Mouse (Mus musculus) MEL (cell line): ENCODE measurements around the gene Rasip1. TPM values are rescaled to one million over a fixed set of nuclear protein-coding genes. Genes with fewer than 3 reads are reported as not detected.

Experiments
- DNase-seq: peaks from one replicate; pipeline ENCODE4 v3.0.0; 2011; ENCODE audit warnings: low read depth, low spot score
- H3K27ac ChIP-seq: 2 replicates; pipeline ENCODE4 v1.5.1; 2012; ENCODE audit warnings: low read depth, mild to moderate bottlenecking, control low read depth, low read length, moderate library complexity; ENCODE audit not compliant: control insufficient read depth
- H3K27me3 ChIP-seq, 2 experiments: fragments of 150-350 bp in 1 of 2; sonication (generic) in 1 of 2; 2 replicates each; pipeline ENCODE4 v1.6.1; 2012; ENCODE audit warnings: low read length in 2 of 2, mild to moderate bottlenecking in 2 of 2, improper control_type of control experiment in 1 of 2, moderate library complexity in 1 of 2; ENCODE audit not compliant: insufficient read depth in 2 of 2, control insufficient read depth in 1 of 2
- H3K36me3 ChIP-seq, 2 experiments: 2 replicates each; pipeline ENCODE4 v1.6.1; 2012 to 2014; ENCODE audit warnings: low read length in 2 of 2, improper control_type of control experiment in 1 of 2, inconsistent platforms in 1 of 2, mild to moderate bottlenecking in 1 of 2; ENCODE audit not compliant: insufficient read depth in 2 of 2, control insufficient read depth in 1 of 2
- H3K4me1 ChIP-seq, 2 experiments: fragments of 150-350 bp in 1 of 2; sonication (generic) in 1 of 2; 2 replicates each; pipeline ENCODE4 v1.6.1; 2012; ENCODE audit warnings: low read length in 2 of 2, improper control_type of control experiment in 1 of 2, mild to moderate bottlenecking in 1 of 2; ENCODE audit not compliant: insufficient read depth in 2 of 2, control insufficient read depth in 1 of 2
- H3K4me3 ChIP-seq, 2 experiments: fragments of 150-350 bp in 1 of 2; sonication (generic) in 1 of 2; 2 replicates each; pipeline ENCODE4 v1.5.1; 2012; ENCODE audit warnings: low read depth in 2 of 2, low read length in 2 of 2, mild to moderate bottlenecking in 2 of 2, moderate library complexity in 2 of 2, control low read depth in 1 of 2, improper control_type of control experiment in 1 of 2; ENCODE audit not compliant: control insufficient read depth in 1 of 2, insufficient read depth in 1 of 2
- H3K79me2 ChIP-seq: 2 replicates; pipeline ENCODE4 v1.6.1; 2012; ENCODE audit warnings: mild to moderate bottlenecking, low read length, moderate library complexity; ENCODE audit not compliant: control insufficient read depth, poor library complexity, insufficient read depth
- H3K9ac ChIP-seq: 2 replicates; pipeline ENCODE4 v1.6.1; 2012; ENCODE audit warnings: low read depth, mild to moderate bottlenecking, control low read depth, low read length, moderate library complexity; ENCODE audit not compliant: control insufficient read depth, poor library complexity, severe bottlenecking
- H3K9me3 ChIP-seq: fragments of 150-350 bp; sonication (generic); replicated peaks from 2 replicates; pipeline ENCODE4 v1.6.1; 2012; ENCODE audit warnings: mild to moderate bottlenecking, low read length, improper control_type of control experiment, moderate library complexity; ENCODE audit not compliant: insufficient read depth
- BHLHE40 ChIP-seq: IDR thresholded peaks from 2 replicates; pipeline ENCODE4 v1.6.1; 2012; ENCODE audit warnings: low read depth, mild to moderate bottlenecking, inconsistent platforms, low read length, improper control_type of control experiment, borderline replicate concordance
- CHD2 ChIP-seq: IDR thresholded peaks from 2 replicates; pipeline ENCODE4 v1.6.1; 2011; ENCODE audit warnings: low read length, improper control_type of control experiment
- E2F4 ChIP-seq: IDR thresholded peaks from 2 replicates; pipeline ENCODE4 v1.6.1; 2011; ENCODE audit warnings: low read depth, low read length, improper control_type of control experiment, borderline replicate concordance
- ELF1 ChIP-seq: IDR thresholded peaks from 2 replicates; pipeline ENCODE4 v1.6.1; 2014; ENCODE audit warnings: low read depth, mild to moderate bottlenecking, inconsistent platforms, low read length, improper control_type of control experiment, moderate library complexity
- ETS1 ChIP-seq: IDR thresholded peaks from 2 replicates; pipeline ENCODE4 v1.6.1; 2012; ENCODE audit warnings: low read depth, mild to moderate bottlenecking, inconsistent platforms, low read length, improper control_type of control experiment, moderate library complexity
- GABPA ChIP-seq: IDR thresholded peaks from 2 replicates; pipeline ENCODE4 v1.6.1; 2012; ENCODE audit warnings: low read depth, mild to moderate bottlenecking, inconsistent platforms, low read length, improper control_type of control experiment, moderate library complexity
- GATA1 ChIP-seq: IDR thresholded peaks from 2 replicates; pipeline ENCODE4 v1.6.1; 2011; ENCODE audit warnings: low read depth, low read length, improper control_type of control experiment
- HCFC1 ChIP-seq: IDR thresholded peaks from 2 replicates; pipeline ENCODE4 v1.6.1; 2012; ENCODE audit warnings: low read depth, mild to moderate bottlenecking, inconsistent platforms, low read length, improper control_type of control experiment, moderate library complexity
- JUND ChIP-seq: IDR thresholded peaks from 2 replicates; pipeline ENCODE4 v1.6.1; 2011; ENCODE audit warnings: low read depth, mild to moderate bottlenecking, improper control_type of control experiment, low read length
- KAT2A ChIP-seq: conservative IDR thresholded peaks from 2 replicates; pipeline ENCODE4 v1.6.1; 2012; ENCODE audit warnings: low read depth, low read length, improper control_type of control experiment, inconsistent platforms
- MAFK ChIP-seq: IDR thresholded peaks from 2 replicates; pipeline ENCODE4 v1.6.1; 2011; ENCODE audit warnings: low read depth, mild to moderate bottlenecking, low read length, improper control_type of control experiment, borderline replicate concordance
- MAZ ChIP-seq: IDR thresholded peaks from 2 replicates; pipeline ENCODE4 v1.6.1; 2012; ENCODE audit warnings: low read depth, mild to moderate bottlenecking, inconsistent platforms, low read length, improper control_type of control experiment
- MYB ChIP-seq: IDR thresholded peaks from 2 replicates; pipeline ENCODE4 v1.6.1; 2011; ENCODE audit warnings: mild to moderate bottlenecking, low read depth, low read length, improper control_type of control experiment
- POLR2A ChIP-seq, 2 experiments: IDR thresholded peaks; 2 replicates each; pipeline ENCODE4 v1.6.1; 2011 to 2012; ENCODE audit warnings: low read length in 2 of 2, mild to moderate bottlenecking in 2 of 2, control low read depth in 1 of 2, improper control_type of control experiment in 1 of 2, low read depth in 1 of 2, moderate library complexity in 1 of 2; ENCODE audit not compliant: control insufficient read depth in 1 of 2, insufficient read depth in 1 of 2, poor library complexity in 1 of 2
- POLR2AphosphoS5 ChIP-seq: IDR thresholded peaks from 2 replicates; pipeline ENCODE4 v1.6.1; 2012; ENCODE audit warnings: low read depth, borderline replicate concordance, mild to moderate bottlenecking, inconsistent platforms, low read length, moderate library complexity, mixed read lengths
- TAL1 ChIP-seq: IDR thresholded peaks from 2 replicates; pipeline ENCODE4 v1.6.1; 2012; ENCODE audit warnings: mild to moderate bottlenecking, inconsistent platforms, low read length, moderate library complexity, mixed read lengths
- TBP ChIP-seq: IDR thresholded peaks from 2 replicates; pipeline ENCODE4 v1.8.0; 2011; ENCODE audit warnings: low read depth, low read length, improper control_type of control experiment
- USF1 ChIP-seq: IDR thresholded peaks from 2 replicates; pipeline ENCODE4 v1.6.1; 2014; ENCODE audit warnings: low read depth, mild to moderate bottlenecking, inconsistent platforms, low read length, improper control_type of control experiment, moderate library complexity
- USF2 ChIP-seq, 2 experiments: IDR thresholded peaks; 2 replicates each; pipeline ENCODE4 v1.6.1; 2011 to 2012; ENCODE audit warnings: improper control_type of control experiment in 2 of 2, low read length in 2 of 2, borderline replicate concordance in 1 of 2, inconsistent platforms in 1 of 2, low read depth in 1 of 2, mild to moderate bottlenecking in 1 of 2; ENCODE audit not compliant: insufficient read depth in 1 of 2
- polyA plus RNA-seq, 2 experiments: library from polyadenylated mRNA; stranded (reverse) in 1 of 2; unstranded in 1 of 2; fragments of >175 nt in 1 of 2; fragments of >200 nt in 1 of 2; gene quantifications; 2 replicates each; pipeline versions ENCODE4 v1.2.1 to v1.2.4; 2012; ENCODE audit warnings: low replicate concordance in 2 of 2, low read depth in 1 of 2; ENCODE audit not compliant: insufficient read length in 2 of 2, insufficient read depth in 1 of 2, missing spikeins in 1 of 2
- total RNA-seq: library from RNA; depleted of rRNA; stranded (reverse); fragments of 300-350 nt; gene quantifications from 2 replicates; pipeline ENCODE4 v1.2.3, GENCODE M21; 2012

Gene Rasip1
- total and polyA plus RNA-seq, 3 experiments: 0.65 to 1.1 TPM; not detected in 1

DNA sequence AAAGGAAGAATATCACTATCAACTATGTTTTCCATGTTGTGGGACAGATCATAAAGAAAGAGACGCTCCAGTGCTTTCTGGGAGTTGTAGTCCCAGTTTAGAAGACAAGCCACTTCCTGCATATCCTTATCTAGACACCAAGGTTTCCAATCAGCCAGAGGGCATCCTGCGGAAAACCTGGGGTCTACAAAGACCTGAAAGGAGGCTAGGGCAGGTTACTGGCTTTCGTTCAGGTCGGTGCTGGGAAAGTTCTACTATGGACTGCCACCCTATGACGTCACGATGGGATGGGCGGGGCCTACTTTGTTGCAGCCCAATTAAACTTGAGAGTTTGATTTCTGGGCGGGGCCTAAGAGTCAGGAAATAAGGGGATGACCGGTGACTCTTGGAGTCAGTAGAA lies 5.8 kb upstream of the Rasip1 start, which contains the start of gene Izumo1:
Izumo1 (plus strand) TSS at position 369 of the 400 bp plus-strand sequence.
- no peaks in the 10 kb centered on the region; a peak in 1 of 4 replicates for H3K36me3 ChIP-seq
- TF ChIP-seq TBP (peak; percentile 60), CHD2 (no peak), TAL1 (no peak), KAT2A (peak; percentile 72), ELF1 (peak; percentile 91), GATA1 (peak; percentile 64), HCFC1 (peak; percentile 94), POLR2A (IDR thresholded peaks at IDR 0.05; ENCODE audit: control insufficient read depth in 1 of 2, insufficient read depth in 1 of 2, low read depth in 1 of 2, low read length in 2 of 2, poor library complexity in 1 of 2) (peak in 1 of 2 experiments; percentile 26; a peak in 1 of 4 replicates)
- DNase-seq: peak; percentile 73
- no peak within 1 kb of the TSS for H3K9ac ChIP-seq
- H3K27ac ChIP-seq: no peak within 1 kb of the TSS
- H3K4me1 ChIP-seq: peaks cover 3 to 8% of the 10 kb centered on the region in 2 experiments; a peak in 2 of 4 replicates
- no peaks in the 10 kb centered on the region for H3K79me2 ChIP-seq
- H3K9me3 ChIP-seq: no peaks in the 10 kb centered on the region
- peak within 1 kb of the TSS; percentile 46 to 65; a peak in 3 of 4 replicates for H3K4me3 ChIP-seq
- peaks cover 0 to 2% of the 10 kb centered on the region in 2 experiments; a peak in 2 of 4 replicates for H3K27me3 ChIP-seq

GRCm38 (mm10) chr7:45623507-45623906 lies 3.8 kb upstream of the Rasip1 start:
- DNase-seq: peak; percentile 42
- Histone ChIP-seq H3K79me2 (peaks cover 1% of the 10 kb centered on the region; the same call in 1 of the 2 replicates), H3K27ac (no peak overlapping the region), H3K36me3 (no peaks in the 10 kb centered on the region), H3K4me3 (no peak overlapping the region), H3K27me3 (peaks cover 0 to 2% of the 10 kb centered on the region in 2 experiments; a peak in 2 of 4 replicates), H3K9me3 (no peaks in the 10 kb centered on the region), H3K4me1 (peaks cover 0 to 15% of the 10 kb centered on the region in 2 experiments; a peak in 2 of 4 replicates), H3K9ac (no peak overlapping the region)
- TF ChIP-seq MYB (no peak), GABPA (no peak), TAL1 (no peak), USF1 (no peak), BHLHE40 (no peak), MAFK (no peak), USF2 (IDR thresholded peaks at IDR 0.05; ENCODE audit: borderline replicate concordance in 1 of 2, insufficient read depth in 1 of 2, low read depth in 1 of 2, low read length in 2 of 2) (no peak), POLR2AphosphoS5 (no peak), MAZ (no peak), E2F4 (no peak), CHD2 (no peak), HCFC1 (no peak), JUND (no peak), ETS1 (no peak)
